Mouse (Mus musculus) cerebellum, adult 11 months (tissue): ENCODE results near the gene Tmem161a.

Experiments
- DNase-seq: peaks from one replicate; pipeline ENCODE4 v3.0.0; 2022

Tmem161a gene

GRCm38 (mm10) chr8:70163316-70163715 is 8.8 kb upstream of the Tmem161a start:
- no peak for DNase-seq

GRCm38 (mm10) chr8:70166504-70167110 is 5.5 kb upstream of the Tmem161a start:
- peak; percentile 53 for DNase-seq

GRCm38 (mm10) chr8:70170116-70170515 is 2.0 kb upstream of the Tmem161a start:
- no peak for DNase-seq

GRCm38 (mm10) chr8:70170748-70171147 is 1.4 kb upstream of the Tmem161a start:
- DNase-seq, result no peak

- no peak for DNase-seq
These were observed 916 bp upstream of the Tmem161a start for GRCm38 (mm10) chr8:70171240-70171639.

- no peak for DNase-seq
These were observed 1.2 kb downstream of the Tmem161a start for GRCm38 (mm10) chr8:70173320-70173719.

GRCm38 (mm10) chr8:70174079-70174478 is 1.9 kb downstream of the Tmem161a start:
- DNase-seq, result no peak

GRCm38 (mm10) chr8:70178231-70178630 is 6.1 kb downstream of the Tmem161a start:
- DNase-seq, result no peak

- no peak for DNase-seq
These were observed 6.9 kb downstream of the Tmem161a start for GRCm38 (mm10) chr8:70179082-70179481.

GRCm38 (mm10) chr8:70181212-70181902 is 9.2 kb downstream of the Tmem161a start:
- no peak for DNase-seq

GRCm38 (mm10) chr8:70181903-70182252 is 9.7 kb downstream of the Tmem161a start:
- DNase-seq, result no peak

- DNase-seq, result no peak
These were observed 11.0 kb downstream of the Tmem161a start for GRCm38 (mm10) chr8:70183194-70183593.

GRCm38 (mm10) chr8:70188707-70189106 is 16.6 kb downstream of the Tmem161a start:
- DNase-seq, result no peak

GRCm38 (mm10) chr8:70193238-70193637 is 21.1 kb downstream of the Tmem161a start:
- no peak for DNase-seq

GRCm38 (mm10) chr8:70194191-70194590 is 22.0 kb downstream of the Tmem161a start:
- no peak for DNase-seq

- DNase-seq, result no peak
These were observed 23.6 kb downstream of the Tmem161a start for GRCm38 (mm10) chr8:70195762-70196161.

- DNase-seq, result no peak
These were observed 25.4 kb downstream of the Tmem161a start for GRCm38 (mm10) chr8:70197603-70198002.

- DNase-seq, result peak; percentile 54
These were observed 28.0 kb downstream of the Tmem161a start for GRCm38 (mm10) chr8:70200098-70200681.

- no peak for DNase-seq
These were observed 29.3 kb downstream of the Tmem161a start for GRCm38 (mm10) chr8:70201417-70201816.

GRCm38 (mm10) chr8:70203072-70203471 is 30.9 kb downstream of the Tmem161a start:
- no peak for DNase-seq

- no peak for DNase-seq
These were observed 32.6 kb downstream of the Tmem161a start for GRCm38 (mm10) chr8:70204757-70205156.

GRCm38 (mm10) chr8:70208130-70208529 is 36.0 kb downstream of the Tmem161a start:
- no peak for DNase-seq

- no peak for DNase-seq
These were observed 38.4 kb downstream of the Tmem161a start for GRCm38 (mm10) chr8:70210538-70210937.

- DNase-seq, result no peak
These were observed 39.1 kb downstream of the Tmem161a start for GRCm38 (mm10) chr8:70211275-70211674.
